Mouse (Mus musculus) cerebellum, adult 2 months (tissue): ENCODE data around the gene Taar8a. TPM values are rescaled to one million over a fixed set of nuclear protein-coding genes. Genes with fewer than 3 reads are reported as not detected.
A peak's percentile ranks its signal among the peaks of the same experiment; 100 is the strongest.
"Not testable (repeated sequence)": the region's sequence is repeated elsewhere in the genome, so short reads cannot be mapped to it uniquely, and the experiment has no call there.

Experiments used
- DNase-seq, 2 experiments: peaks; one replicate each; pipeline ENCODE4 v3.0.0; 2021
- H3K27ac ChIP-seq: fragments of 200-500 bp; 2 replicates; pipeline ENCODE4 v1.5.1; 2012; ENCODE audit warnings: low read length, control low read depth, inconsistent platforms; ENCODE audit not compliant: insufficient read depth
- H3K27me3 ChIP-seq: fragments of 200-500 bp; 2 replicates; pipeline ENCODE4 v1.6.1; 2012; ENCODE audit warnings: inconsistent platforms, mild to moderate bottlenecking, low read length, moderate library complexity; ENCODE audit not compliant: control insufficient read depth, insufficient read depth
- H3K4me1 ChIP-seq: fragments of 200-500 bp; 2 replicates; pipeline ENCODE4 v1.6.1; 2011; ENCODE audit warnings: low read length; ENCODE audit not compliant: control insufficient read depth, insufficient read depth
- H3K4me3 ChIP-seq: fragments of 200-500 bp; replicated peaks from 2 replicates; pipeline ENCODE3; 2011; ENCODE audit warnings: mild to moderate bottlenecking, low read depth, low read length, control low read depth; ENCODE audit not compliant: insufficient read depth
- CTCF ChIP-seq: fragments of 200-500 bp; IDR thresholded peaks from 2 replicates; pipeline ENCODE4 v1.5.1; 2011; ENCODE audit warnings: low read depth, mild to moderate bottlenecking, control low read depth, low read length, moderate library complexity, borderline replicate concordance; ENCODE audit not compliant: insufficient read depth
- POLR2A ChIP-seq: fragments of 200-500 bp; IDR thresholded peaks from 2 replicates; pipeline ENCODE4 v1.6.1; 2011; ENCODE audit warnings: low read length, control low read depth, borderline replicate concordance; ENCODE audit not compliant: insufficient read depth
- WGBS: fragments of 180-500 bp; shearing (Covaris S2); methylation state at CpG from one replicate; pipeline ENCODE4 v1.1.7; 2018; 5-methylcytosine and 5-hydroxymethylcytosine counted together
- polyA plus RNA-seq: library from polyadenylated mRNA; depleted of rRNA; stranded (reverse); fragments of >200 nt; gene quantifications from 2 replicates; pipeline ENCODE4 v1.2.3, GENCODE M21; 2012

The Taar8a gene
- polyA plus RNA-seq, 1 experiment = not detected

GRCm38 (mm10) chr10:24080166-24080565 lies 3.9 kb downstream of the Taar8a start:
- Histone ChIP-seq H3K4me1 (no peaks in the 10 kb centered on the region), H3K27me3 (no peaks in the 10 kb centered on the region), H3K27ac (no peak overlapping the region), H3K4me3 (no peak overlapping the region)
- WGBS = 42% methylated on average over 3 of the region's 3 CpGs
- TF ChIP-seq POLR2A = no peak
- peak; percentile 69 for TF ChIP-seq CTCF
- peak; percentile 2 to 34 for DNase-seq

GRCm38 (mm10) chr10:24085936-24086335 lies 9.6 kb downstream of the Taar8a start:
- Histone ChIP-seq H3K27ac (no peak overlapping the region), H3K4me1 (no peaks in the 10 kb centered on the region), H3K4me3 (no peak overlapping the region), H3K27me3 (no peaks in the 10 kb centered on the region)
- DNase-seq = no peak
- 28% methylated on average over 5 of the region's 5 CpGs for WGBS
- no peak for TF ChIP-seq CTCF
- no peak for TF ChIP-seq POLR2A

- H3K4me1 ChIP-seq = no peaks in the 10 kb centered on the region
- no peaks in the 10 kb centered on the region for H3K27me3 ChIP-seq
- H3K27ac ChIP-seq = no peak overlapping the region
- TF ChIP-seq CTCF (no peak), POLR2A (no peak)
- no peak overlapping the region for H3K4me3 ChIP-seq
- DNase-seq = no peak
- 84% methylated on average over 5 of the region's 5 CpGs for WGBS
Measured at GRCm38 (mm10) chr10:24086555-24086954, 10.3 kb downstream of the Taar8a start.

- Histone ChIP-seq H3K4me1 (no peaks in the 10 kb centered on the region), H3K27me3 (no peaks in the 10 kb centered on the region), H3K27ac (no peak overlapping the region), H3K4me3 (no peak overlapping the region)
- no peak for TF ChIP-seq POLR2A
- TF ChIP-seq CTCF = no peak
- WGBS = 80% methylated on average over 2 of the region's 2 CpGs
- DNase-seq = no peak
Measured at GRCm38 (mm10) chr10:24087168-24087567, 10.9 kb downstream of the Taar8a start.

- TF ChIP-seq CTCF (no peak), POLR2A (no peak)
- Histone ChIP-seq H3K4me1 (no peaks in the 10 kb centered on the region), H3K27ac (no peak within 1 kb of the TSS), H3K4me3 (no peak within 1 kb of the TSS), H3K27me3 (no peaks in the 10 kb centered on the region)
- no peak for DNase-seq
- 45% methylated on average over 2 of the region's 2 CpGs for WGBS
Measured at GRCm38 (mm10) chr10:24092194-24092593, 15.9 kb downstream of the Taar8a start, which contains the start of gene Taar8b. TSS of gene Taar8b (minus strand) at chr10:24092294.

GRCm38 (mm10) chr10:24097010-24097409 lies 20.7 kb downstream of the Taar8a start:
- not testable (repeated sequence) for H3K4me3 ChIP-seq, DNase-seq, H3K27me3 ChIP-seq, H3K27ac ChIP-seq, H3K4me1 ChIP-seq
- WGBS = 67% methylated on average over 2 of the region's 2 CpGs

- H3K4me3 ChIP-seq, H3K27me3 ChIP-seq, H3K27ac ChIP-seq, H3K4me1 ChIP-seq, DNase-seq: not testable (repeated sequence)
- WGBS = 93% methylated on average over 1 of the region's 3 CpGs
Measured at GRCm38 (mm10) chr10:24101812-24102211, 25.5 kb downstream of the Taar8a start, which contains the start of gene Taar8c. TSS of gene Taar8c (minus strand) at chr10:24101912.

- H3K4me3 ChIP-seq, H3K27ac ChIP-seq, H3K27me3 ChIP-seq, DNase-seq, H3K4me1 ChIP-seq: not testable (repeated sequence)
- 45% methylated on average over 1 of the region's 1 CpGs for WGBS
Measured at GRCm38 (mm10) chr10:24103299-24103698, 27.0 kb downstream of the Taar8a start.

- Histone ChIP-seq H3K4me1 (no peaks in the 10 kb centered on the region), H3K27ac (no peak overlapping the region), H3K4me3 (no peak overlapping the region), H3K27me3 (no peaks in the 10 kb centered on the region)
- DNase-seq = no peak
- 82% methylated on average over 5 of the region's 5 CpGs for WGBS
- TF ChIP-seq CTCF (no peak), POLR2A (no peak)
Measured at GRCm38 (mm10) chr10:24107747-24108146, 31.4 kb downstream of the Taar8a start.
